Mouse (Mus musculus) heart, embryonic 14.5 days (tissue): ENCODE data around the gene Plcd1. TPM values are rescaled to one million over a fixed set of nuclear protein-coding genes. Genes with fewer than 3 reads are reported as not detected.
A peak's percentile ranks its signal among the peaks of the same experiment; 100 is the strongest.

Source experiments
- ATAC-seq: fragments of 200-750 bp; cut with Nextera tagmentation; 2 replicates; pipeline ENCODE4 v1.8.0; 2017; ENCODE audit warnings: low read depth, moderate TSS enrichment; ENCODE audit not compliant: insufficient number of reproducible peaks, insufficient read depth, low FRiP score
- H3K27ac ChIP-seq, 2 experiments: fragments of 200-500 bp in 1 of 2; fragments of 300-500 bp in 1 of 2; sonication (generic) in 1 of 2; replicated peaks in 1 of 2; 2 replicates each; pipeline ENCODE4 v1.5.1; 2012 to 2014; ENCODE audit warnings: low read depth in 2 of 2, low read length in 2 of 2, control low read depth in 1 of 2, mild to moderate bottlenecking in 1 of 2, mixed read lengths in 1 of 2; ENCODE audit not compliant: control insufficient read depth in 1 of 2, insufficient read depth in 1 of 2
- H3K27me3 ChIP-seq: fragments of 300-500 bp; sonication (generic); 2 replicates; pipeline ENCODE4 v1.6.1; 2014; ENCODE audit warnings: mild to moderate bottlenecking, low read length, control low read depth; ENCODE audit not compliant: control insufficient read depth, insufficient read depth
- H3K36me3 ChIP-seq: fragments of 300-500 bp; sonication (generic); 2 replicates; pipeline ENCODE4 v1.6.1; 2014; ENCODE audit warnings: mild to moderate bottlenecking, control low read depth, low read length, mixed read lengths; ENCODE audit not compliant: control insufficient read depth, insufficient read depth
- H3K4me1 ChIP-seq, 2 experiments: fragments of 200-500 bp in 1 of 2; fragments of 300-500 bp in 1 of 2; sonication (generic) in 1 of 2; 2 replicates each; pipeline ENCODE4 v1.6.1; 2012 to 2014; ENCODE audit warnings: low read length in 2 of 2, control low read depth in 1 of 2, mixed read lengths in 1 of 2; ENCODE audit not compliant: control insufficient read depth in 2 of 2, insufficient read depth in 2 of 2
- H3K4me2 ChIP-seq: fragments of 300-500 bp; sonication (generic); 2 replicates; pipeline ENCODE4 v1.6.1; 2014; ENCODE audit warnings: mild to moderate bottlenecking, low read length
- H3K4me3 ChIP-seq, 2 experiments: fragments of 200-500 bp in 1 of 2; fragments of 300-500 bp in 1 of 2; sonication (generic) in 1 of 2; 2 replicates each; pipeline ENCODE4 v1.5.1; 2012 to 2014; ENCODE audit warnings: low read length in 2 of 2, mild to moderate bottlenecking in 2 of 2, control low read depth in 1 of 2, low read depth in 1 of 2, moderate library complexity in 1 of 2; ENCODE audit not compliant: control insufficient read depth in 1 of 2, insufficient read depth in 1 of 2
- H3K9ac ChIP-seq: fragments of 300-500 bp; sonication (generic); 2 replicates; pipeline ENCODE4 v1.6.1; 2014; ENCODE audit warnings: mild to moderate bottlenecking, low read length
- H3K9me3 ChIP-seq: fragments of 300-500 bp; sonication (generic); 2 replicates; pipeline ENCODE4 v1.6.1; 2016; ENCODE audit warnings: low read length, control low read depth; ENCODE audit not compliant: control insufficient read depth
- WGBS: fragments of 180-500 bp; shearing (Covaris S2); extraction: QIAGEN DNeasy Blood & Tissue Kit; methylation state at CpG from one replicate; pipeline ENCODE4 v1.1.7; 2014; 5-methylcytosine and 5-hydroxymethylcytosine counted together
- polyA plus RNA-seq: library from polyadenylated mRNA; unstranded; fragments of >200 nt; fragmentation: Nextera tagmentation; extraction: Ambion mirVana; gene quantifications from 2 replicates; pipeline ENCODE4 v1.2.1, GENCODE M21; 2014

Plcd1 gene
- polyA plus RNA-seq, 1 experiment from 2014 or later: 18.1 TPM

DNA sequence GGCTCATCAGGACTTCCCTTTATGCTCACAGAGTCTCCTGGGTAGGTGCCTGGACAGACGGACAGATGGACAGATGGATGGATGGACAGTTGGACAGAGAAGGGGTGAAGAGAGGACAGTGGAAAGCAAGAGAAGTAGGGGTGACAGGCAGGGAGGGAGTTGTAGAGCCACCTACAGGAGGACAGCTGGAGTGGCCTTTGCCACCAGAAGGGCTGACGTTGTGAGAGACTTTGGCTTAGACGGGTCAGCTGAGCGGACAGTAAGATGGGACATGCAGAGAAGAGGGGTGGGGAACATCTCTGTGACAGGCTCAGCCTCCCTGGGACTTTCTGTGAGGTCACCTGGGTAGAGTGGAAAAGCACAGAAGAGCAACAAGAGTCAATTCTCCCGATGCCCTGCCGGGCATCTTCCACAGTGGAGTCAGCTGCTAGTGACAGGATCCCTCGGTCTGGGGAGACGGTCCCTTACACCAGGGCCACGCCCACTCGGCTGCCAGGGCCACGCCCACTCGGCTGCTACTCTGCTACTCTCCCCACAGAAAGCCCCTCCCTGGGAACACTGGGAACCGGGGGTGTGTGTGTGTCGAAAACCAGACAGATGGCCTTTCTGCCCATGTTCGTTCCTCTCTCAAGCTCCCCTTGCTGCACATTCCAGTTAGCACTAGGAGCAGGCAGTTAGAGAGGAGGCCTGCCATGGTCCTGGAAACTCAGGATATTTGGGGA, 7.0 kb upstream of the Plcd1 start:
- Histone ChIP-seq H3K4me1 (peaks cover 7 to 10% of the 10 kb centered on the region in 2 experiments; a peak in 3 of 4 replicates), H3K27me3 (peaks cover 12% of the 10 kb centered on the region), H3K27ac (no peak overlapping the region), H3K9me3 (no peaks in the 10 kb centered on the region), H3K36me3 (no peaks in the 10 kb centered on the region), H3K4me3 (no peak overlapping the region), H3K9ac (no peak overlapping the region), H3K4me2 (no peak overlapping the region)
- no peak for ATAC-seq
- WGBS: 12% methylated on average over 15 of the region's 15 CpGs

DNA sequence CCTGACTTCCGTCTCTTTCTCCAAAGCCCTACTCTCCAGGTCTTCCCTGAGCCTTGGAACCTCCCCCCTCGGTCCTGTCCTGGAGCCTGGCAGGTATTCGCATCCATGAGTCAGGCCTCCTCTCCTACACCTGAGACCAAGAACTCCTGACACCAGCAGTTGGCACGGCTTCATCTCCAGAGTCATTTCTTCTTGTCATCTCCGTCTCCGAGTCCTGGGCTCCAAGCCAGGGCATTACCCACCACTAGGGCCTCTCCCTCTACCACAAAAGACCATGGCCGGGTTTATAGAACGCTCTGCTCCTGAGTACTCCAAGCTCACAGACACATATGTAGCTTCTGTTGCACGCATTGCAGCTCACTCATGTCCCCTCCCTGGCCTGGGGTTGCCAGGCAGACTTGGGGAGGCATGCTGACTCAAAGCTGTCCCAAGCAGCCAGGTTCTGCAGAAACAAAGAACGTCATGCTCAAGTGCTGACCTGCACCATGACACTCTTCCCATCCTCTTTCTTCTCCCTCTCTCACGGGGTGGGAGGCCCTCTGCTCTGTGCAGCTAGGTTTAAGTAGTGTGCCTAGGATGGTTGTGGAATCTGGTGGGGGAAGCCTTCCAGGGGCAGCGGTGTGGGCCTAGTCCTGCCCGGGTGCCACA, 1.3 kb upstream of the Plcd1 start:
- peaks cover 21 to 24% of the 10 kb centered on the region in 2 experiments for H3K4me1 ChIP-seq
- no peak overlapping the region for H3K4me2 ChIP-seq
- no peaks in the 10 kb centered on the region for H3K9me3 ChIP-seq
- no peaks in the 10 kb centered on the region for H3K27me3 ChIP-seq
- 71% methylated on average over 13 of the region's 13 CpGs for WGBS
- ATAC-seq: no peak
- no peak overlapping the region for H3K9ac ChIP-seq
- H3K36me3 ChIP-seq: no peaks in the 10 kb centered on the region
- no peak overlapping the region for H3K4me3 ChIP-seq
- H3K27ac ChIP-seq: peak overlapping the region in 1 of 2 experiments; percentile 70; a peak in 1 of 4 replicates

DNA sequence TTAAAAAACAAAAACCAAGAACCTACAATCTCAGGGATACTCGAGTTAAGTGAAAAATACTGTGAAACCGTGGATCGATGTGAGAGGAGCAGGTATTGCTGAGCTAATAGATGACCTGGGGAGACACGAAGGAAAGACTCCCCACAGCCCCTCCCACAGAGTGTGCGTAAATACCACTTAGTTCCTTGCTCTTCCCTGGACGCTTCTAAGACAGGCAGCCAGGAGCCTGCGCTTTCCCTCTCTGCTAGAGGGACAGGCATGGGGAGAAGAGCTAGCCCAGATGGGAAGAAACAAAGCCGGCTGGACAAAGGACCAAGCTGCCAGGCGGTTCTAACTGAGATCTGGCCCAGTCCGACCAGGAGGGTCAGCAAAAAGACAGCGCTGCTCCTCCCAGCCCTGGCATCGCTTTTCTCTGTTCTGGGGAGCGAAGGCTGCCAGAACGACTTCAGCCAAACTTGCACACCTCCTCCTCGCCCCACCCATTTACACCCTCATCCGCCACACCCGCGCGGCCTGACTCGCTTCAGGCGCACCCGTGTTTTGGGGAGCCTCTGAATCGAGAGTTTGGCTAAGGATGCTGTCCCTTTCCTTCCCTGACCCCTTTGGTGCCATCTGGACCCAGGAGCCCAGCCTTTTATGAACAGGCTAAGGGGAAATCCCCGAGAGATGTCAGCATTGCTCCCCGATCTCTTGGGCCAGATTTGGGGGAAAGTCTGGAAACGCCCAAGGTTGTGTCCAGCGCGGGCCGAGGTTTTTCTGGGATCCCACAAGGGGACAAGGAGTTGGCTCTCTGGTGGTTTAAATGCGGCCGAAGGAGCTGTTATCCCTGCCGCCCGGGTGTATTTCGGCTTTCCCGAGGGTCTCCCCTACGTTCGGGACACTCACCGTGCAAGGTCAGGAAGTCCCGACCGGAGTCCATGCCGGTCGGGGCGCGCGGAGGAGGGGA, 556 bp downstream of the Plcd1 start:
- H3K27ac ChIP-seq: peak overlapping the region in 1 of 2 experiments; percentile 70; a peak in 3 of 4 replicates
- peaks cover 24 to 31% of the 10 kb centered on the region in 2 experiments for H3K4me1 ChIP-seq
- peak overlapping the region; percentile 64 to 72 for H3K4me3 ChIP-seq
- peak overlapping the region; percentile 98 for H3K4me2 ChIP-seq
- no peak for ATAC-seq
- H3K27me3 ChIP-seq: no peaks in the 10 kb centered on the region
- 4% methylated on average over 45 of the region's 45 CpGs for WGBS
- H3K9ac ChIP-seq: peak overlapping the region; percentile 83
- H3K36me3 ChIP-seq: no peaks in the 10 kb centered on the region
- H3K9me3 ChIP-seq: no peaks in the 10 kb centered on the region

DNA sequence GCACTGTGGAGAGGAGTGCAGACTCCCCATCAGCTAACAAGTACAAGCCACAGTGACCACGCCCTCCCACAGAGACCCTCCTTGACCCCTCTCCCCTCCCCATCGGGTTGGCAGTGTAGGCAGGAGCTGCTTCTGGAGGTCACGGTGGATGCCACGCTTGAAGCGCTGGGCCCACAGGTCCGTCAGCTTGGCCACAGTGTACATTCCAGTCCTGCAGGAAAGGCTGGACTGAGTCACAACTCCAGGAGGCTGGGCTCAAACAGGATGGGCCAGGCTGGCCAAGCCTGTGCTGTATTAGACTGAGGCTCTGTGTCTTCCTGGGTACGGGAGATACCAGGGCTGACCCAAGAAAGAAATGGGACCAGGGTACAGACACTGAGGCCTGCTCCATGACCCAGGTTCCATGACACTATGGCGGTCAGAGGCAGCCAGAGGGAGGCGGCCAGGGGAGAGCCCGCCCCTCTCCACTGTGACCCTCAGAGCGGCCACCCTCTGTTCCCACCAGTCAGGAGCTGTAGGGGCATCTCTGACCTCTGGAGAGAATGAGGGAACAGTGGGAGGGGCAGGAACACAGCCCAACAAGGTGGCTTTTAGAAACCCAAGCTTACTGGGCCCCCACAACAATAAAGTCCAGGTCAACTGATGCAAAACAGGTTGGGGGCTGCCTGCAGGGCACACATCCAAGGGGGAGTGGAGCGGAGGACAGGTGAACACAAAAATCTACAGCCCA, 1.6 kb downstream of the Plcd1 start:
- no peak for ATAC-seq
- H3K36me3 ChIP-seq: no peaks in the 10 kb centered on the region
- H3K4me1 ChIP-seq: peaks cover 26 to 39% of the 10 kb centered on the region in 2 experiments
- H3K4me3 ChIP-seq: peak overlapping the region in 1 of 2 experiments; percentile 72; a peak in 1 of 4 replicates
- WGBS: 74% methylated on average over 12 of the region's 12 CpGs
- H3K27ac ChIP-seq: no peak overlapping the region
- H3K9me3 ChIP-seq: no peaks in the 10 kb centered on the region
- peak overlapping the region; percentile 98 for H3K4me2 ChIP-seq
- no peak overlapping the region for H3K9ac ChIP-seq
- no peaks in the 10 kb centered on the region for H3K27me3 ChIP-seq

DNA sequence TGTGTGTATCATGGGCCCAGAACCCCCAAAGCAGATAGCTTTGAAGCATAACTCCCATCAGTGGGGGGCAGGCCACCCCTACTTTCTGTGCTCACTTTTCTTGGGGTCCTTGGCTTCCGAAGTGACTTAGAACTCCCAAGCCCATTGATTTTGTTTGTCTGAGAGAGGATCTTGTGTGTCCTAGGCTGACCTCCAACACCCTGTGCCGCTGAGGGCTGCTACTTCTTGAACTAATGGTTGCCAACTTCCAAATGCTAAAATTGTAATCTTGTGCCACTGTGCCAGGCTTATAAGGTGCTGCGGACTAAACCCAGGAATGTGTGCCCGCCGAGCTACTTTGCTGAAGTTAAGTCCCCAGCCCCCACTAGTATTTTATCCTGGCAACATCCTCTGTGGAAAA, 2.8 kb downstream of the Plcd1 start:
- H3K27ac ChIP-seq: no peak overlapping the region
- no peaks in the 10 kb centered on the region for H3K36me3 ChIP-seq
- no peak for ATAC-seq
- H3K4me3 ChIP-seq: no peak overlapping the region
- WGBS: 86% methylated on average over 5 of the region's 5 CpGs
- H3K4me2 ChIP-seq: no peak overlapping the region
- H3K27me3 ChIP-seq: no peaks in the 10 kb centered on the region
- H3K9me3 ChIP-seq: no peaks in the 10 kb centered on the region
- H3K9ac ChIP-seq: no peak overlapping the region
- H3K4me1 ChIP-seq: peaks cover 36 to 52% of the 10 kb centered on the region in 2 experiments

DNA sequence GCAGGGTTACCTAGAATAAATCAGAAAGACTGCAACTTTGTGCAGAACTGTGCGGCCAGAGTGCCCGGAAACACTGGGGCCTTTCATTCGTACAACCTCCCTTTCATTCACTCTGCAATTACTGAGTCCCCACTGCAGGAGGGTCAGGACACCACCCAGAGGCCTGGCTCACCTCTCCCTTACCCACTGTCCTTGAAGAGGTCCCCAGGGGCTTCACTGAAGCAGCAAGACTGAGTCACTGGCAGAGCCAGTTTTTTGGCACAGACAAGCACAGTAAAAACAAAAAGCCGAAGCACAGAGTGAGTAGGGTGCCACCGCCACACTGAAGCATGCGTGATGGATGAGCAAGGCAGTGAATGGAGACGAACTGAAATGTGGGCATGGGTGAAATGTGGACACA, 3.9 kb downstream of the Plcd1 start:
- Histone ChIP-seq H3K9ac (no peak overlapping the region), H3K36me3 (peaks cover under 1% of the 10 kb centered on the region; the same call in 1 of the 2 replicates), H3K4me2 (no peak overlapping the region), H3K4me1 (peaks cover 40 to 55% of the 10 kb centered on the region in 2 experiments), H3K9me3 (no peaks in the 10 kb centered on the region), H3K4me3 (no peak overlapping the region), H3K27me3 (no peaks in the 10 kb centered on the region), H3K27ac (no peak overlapping the region)
- 76% methylated on average over 7 of the region's 7 CpGs for WGBS
- no peak for ATAC-seq
